15 mouse cellular contexts compared by ENCODE assay signal in genomic region chr8:124242208-124242607, GRCm38 (mm10). TPM values are rescaled to one million over a fixed set of nuclear protein-coding genes. Genes with fewer than 3 reads are reported as not detected.
DNase-seq lines count a peak whose midpoint lies in the region; ATAC-seq and TF ChIP-seq lines count a peak whose summit lies in the region.
"Had no signal": no experiment of that assay in that cellular context is flagged by ENCODE, and none has a peak within 500 bp of the region (broad histone marks: within the 10 kb centered on the region; RNA-seq: fewer than 3 reads in every experiment).

No protein-coding gene starts in this region.

- no peak overlapping the region for H3K4me2 ChIP-seq in midbrain, postnatal 0 days (ENCODE audit: low read depth, low read length, poor library complexity, severe bottlenecking)
- H3K4me2 ChIP-seq in stomach, postnatal 0 days (replicated peaks; ENCODE audit: low read depth): no peak overlapping the region
- no peak overlapping the region for H3K4me2 ChIP-seq in forebrain, embryonic 12.5 days
- H3K4me2 ChIP-seq: hindbrain, embryonic 14.5 days; liver, embryonic 15.5 days; neural tube, embryonic 12.5 days had no signal

- no peaks in the 10 kb centered on the region for H3K36me3 ChIP-seq in midbrain, postnatal 0 days (ENCODE audit: insufficient read depth, low read length)
- peaks cover 55% of the 10 kb centered on the region for H3K36me3 ChIP-seq in midbrain, embryonic 10.5 days
- H3K36me3 ChIP-seq in stomach, postnatal 0 days (ENCODE audit: control insufficient read depth, insufficient read depth, low read length): no peaks in the 10 kb centered on the region
- H3K36me3 ChIP-seq in forebrain, embryonic 12.5 days (replicated peaks): peaks cover 25% of the 10 kb centered on the region
- H3K36me3 ChIP-seq: liver, embryonic 15.5 days had no signal

- peak; percentile 98 for DNase-seq in heart, adult 11 months
- no peak for DNase-seq in heart, postnatal 14 days
- DNase-seq in midbrain, postnatal 0 days (ENCODE audit: low spot score): peak; percentile 23
- no peak for DNase-seq in midbrain, embryonic 10.5 days (ENCODE audit: low spot score)
- peak; percentile 48 for DNase-seq in lung, postnatal 10 days
- DNase-seq in stomach, postnatal 0 days (ENCODE audit: low spot score): no peak
- no peak for DNase-seq in frontal cortex, adult 2 months (ENCODE audit: extremely low spot score in 1 of 2, low spot score in 1 of 2)
- DNase-seq: embryo, embryonic 11 days; layer of hippocampus, postnatal 36 days; right cerebral cortex, postnatal 4 days had no signal

- no peak overlapping the region for H3K27ac ChIP-seq in midbrain, postnatal 0 days (ENCODE audit: low read depth, low read length)
- no peak overlapping the region for H3K27ac ChIP-seq in midbrain, embryonic 10.5 days (replicated peaks)
- H3K27ac ChIP-seq in stomach, postnatal 0 days (replicated peaks): no peak overlapping the region
- H3K27ac ChIP-seq in forebrain, embryonic 12.5 days: no peak overlapping the region
- H3K27ac ChIP-seq: liver, embryonic 15.5 days; neural tube, embryonic 12.5 days had no signal

- no peaks in the 10 kb centered on the region for H3K9me3 ChIP-seq in midbrain, postnatal 0 days (ENCODE audit: low read length)
- peaks cover 6% of the 10 kb centered on the region for H3K9me3 ChIP-seq in midbrain, embryonic 10.5 days (replicated peaks)
- no peaks in the 10 kb centered on the region for H3K9me3 ChIP-seq in stomach, postnatal 0 days (ENCODE audit: control insufficient read depth, low read length)
- peaks cover 7% of the 10 kb centered on the region for H3K9me3 ChIP-seq in forebrain, embryonic 12.5 days
- H3K9me3 ChIP-seq: liver, embryonic 15.5 days had no signal

- no peak for ATAC-seq in midbrain, postnatal 0 days (ENCODE audit: low FRiP score)
- ATAC-seq in stomach, postnatal 0 days (ENCODE audit: low FRiP score, low TSS enrichment): peak; percentile 34; the same call in 1 of the 2 replicates
- ATAC-seq in forebrain, embryonic 12.5 days (ENCODE audit: low FRiP score): no peak
- ATAC-seq: forebrain, embryonic 14.5 days had no signal

- no peak overlapping the region for H3K9ac ChIP-seq in midbrain, postnatal 0 days (replicated peaks; ENCODE audit: low read length, poor library complexity, severe bottlenecking)
- no peak overlapping the region for H3K9ac ChIP-seq in stomach, postnatal 0 days (ENCODE audit: low read length)
- no peak overlapping the region for H3K9ac ChIP-seq in forebrain, embryonic 12.5 days
- H3K9ac ChIP-seq: hindbrain, embryonic 14.5 days; liver, embryonic 15.5 days; neural tube, embryonic 12.5 days had no signal

- intact Hi-C loops in heart, postnatal 14 days (cut with DNase I): no loop called here

- H3K4me1 ChIP-seq in midbrain, postnatal 0 days (ENCODE audit: insufficient read depth, low read length): no peaks in the 10 kb centered on the region; the same call in 1 of the 2 replicates
- peaks cover 18% of the 10 kb centered on the region for H3K4me1 ChIP-seq in midbrain, embryonic 10.5 days
- H3K4me1 ChIP-seq in stomach, postnatal 0 days (replicated peaks; ENCODE audit: control insufficient read depth, insufficient read depth): no peaks in the 10 kb centered on the region
- peaks cover 30% of the 10 kb centered on the region for H3K4me1 ChIP-seq in forebrain, embryonic 12.5 days

- no peak overlapping the region for H3K4me3 ChIP-seq in midbrain, postnatal 0 days (ENCODE audit: low read depth, low read length)
- H3K4me3 ChIP-seq in midbrain, embryonic 10.5 days: no peak overlapping the region
- H3K4me3 ChIP-seq in stomach, postnatal 0 days (ENCODE audit: low read depth, low read length): no peak overlapping the region
- H3K4me3 ChIP-seq in forebrain, embryonic 12.5 days (replicated peaks): no peak overlapping the region
- H3K4me3 ChIP-seq: liver, embryonic 15.5 days; neural tube, embryonic 12.5 days had no signal

- TF ChIP-seq EP300 in stomach, postnatal 0 days (optimal IDR thresholded peaks at IDR 0.05): no peak

- WGBS in midbrain, postnatal 0 days: 81% methylated on average over 6 of the region's 6 CpGs
- 93% methylated on average over 6 of the region's 6 CpGs for WGBS in midbrain, embryonic 10.5 days
- WGBS in stomach, postnatal 0 days: 45% methylated on average over 6 of the region's 6 CpGs
- WGBS in forebrain, embryonic 12.5 days: 85% methylated on average over 6 of the region's 6 CpGs

- no peak for TF ChIP-seq CTCF in midbrain, postnatal 0 days (IDR thresholded peaks at IDR 0.05)
- no peak for TF ChIP-seq CTCF in stomach, postnatal 0 days (IDR thresholded peaks at IDR 0.05; ENCODE audit: low read depth)

- no peaks in the 10 kb centered on the region for H3K27me3 ChIP-seq in midbrain, postnatal 0 days (ENCODE audit: insufficient read depth, low read length)
- no peaks in the 10 kb centered on the region for H3K27me3 ChIP-seq in midbrain, embryonic 10.5 days (ENCODE audit: low read depth, poor library complexity, severe bottlenecking)
- no peaks in the 10 kb centered on the region for H3K27me3 ChIP-seq in stomach, postnatal 0 days (ENCODE audit: control insufficient read depth, insufficient read depth, low read length)
- H3K27me3 ChIP-seq in forebrain, embryonic 12.5 days: no peaks in the 10 kb centered on the region
- H3K27me3 ChIP-seq: liver, embryonic 15.5 days; neural tube, embryonic 12.5 days had no signal

RNA-seq across cellular contexts. Expression of gene Galnt2, which starts 11.0 kb away (rescaled TPM):
- total RNA-seq in heart, postnatal 14 days (2021): 10 to 100 TPM; 41.9 to 42.7 TPM
- total RNA-seq in midbrain, postnatal 0 days (2014; rRNA removed): 51.3 and 80.9 TPM in 2 replicates
- polyA plus RNA-seq in midbrain, postnatal 0 days (2015; fragmentation: Nextera tagmentation; extraction: Ambion mirVana): 65.4 and 66.4 TPM in 2 replicates
- 35.3 and 47.5 TPM in 2 replicates for polyA plus RNA-seq in midbrain, embryonic 10.5 days (2016; fragmentation: Nextera tagmentation; extraction: Ambion mirVana)
- 48.6 and 48.9 TPM in 2 replicates for polyA plus RNA-seq in stomach, postnatal 0 days (2015; fragmentation: Nextera tagmentation; extraction: Ambion mirVana)
- 62.5 and 71.8 TPM in 2 replicates for polyA plus RNA-seq in forebrain, embryonic 12.5 days (2016; fragmentation: Nextera tagmentation; extraction: Ambion mirVana)
- polyA plus RNA-seq in frontal cortex, adult 2 months (2012; rRNA removed): 27.9 and 33.2 TPM in 2 replicates

Comparison
In these comparisons a context has a peak if more than half of its experiments do, and no peak if none do; other contexts are left out.
1. DNase-seq: peak in heart, adult 11 months (single experiment), midbrain, postnatal 0 days (single experiment) and lung, postnatal 10 days (single experiment); none in heart, postnatal 14 days (0 of 2), midbrain, embryonic 10.5 days (single experiment), stomach, postnatal 0 days (single experiment) and frontal cortex, adult 2 months (0 of 2).